Mouse (Mus musculus) E14TG2a.4 (cell line): ENCODE results near the gene Bcas3.

Source experiments
- H3K27me3 ChIP-seq: 2 replicates; pipeline ENCODE4 v1.6.1; 2014; ENCODE audit warnings: low read length, control low read depth; ENCODE audit not compliant: insufficient read depth
- H3K36me3 ChIP-seq: 2 replicates; pipeline ENCODE4 v1.6.1; 2014; ENCODE audit warnings: low read length, control low read depth; ENCODE audit not compliant: insufficient read depth
- H3K4me1 ChIP-seq: replicated peaks from 2 replicates; pipeline ENCODE4 v1.6.1; 2014; ENCODE audit warnings: low read depth, low read length, control low read depth
- H3K4me3 ChIP-seq: replicated peaks from 2 replicates; pipeline ENCODE4 v1.5.1; 2014; ENCODE audit warnings: mild to moderate bottlenecking, low read length
- H3K9me3 ChIP-seq: 2 replicates; pipeline ENCODE4 v1.6.1; 2014; ENCODE audit warnings: low read length, control low read depth
- CTCF ChIP-seq: conservative IDR thresholded peaks from 2 replicates; pipeline ENCODE4 v1.5.1; 2014; ENCODE audit warnings: low read length
- NANOG ChIP-seq: IDR thresholded peaks from 2 replicates; pipeline ENCODE4 v1.6.1; 2014; ENCODE audit warnings: borderline replicate concordance, low read length, mixed read lengths
- POU5F1 ChIP-seq: IDR thresholded peaks from 2 replicates; pipeline ENCODE4 v1.6.1; 2014; ENCODE audit warnings: low read length, borderline replicate concordance

Bcas3 gene

DNA sequence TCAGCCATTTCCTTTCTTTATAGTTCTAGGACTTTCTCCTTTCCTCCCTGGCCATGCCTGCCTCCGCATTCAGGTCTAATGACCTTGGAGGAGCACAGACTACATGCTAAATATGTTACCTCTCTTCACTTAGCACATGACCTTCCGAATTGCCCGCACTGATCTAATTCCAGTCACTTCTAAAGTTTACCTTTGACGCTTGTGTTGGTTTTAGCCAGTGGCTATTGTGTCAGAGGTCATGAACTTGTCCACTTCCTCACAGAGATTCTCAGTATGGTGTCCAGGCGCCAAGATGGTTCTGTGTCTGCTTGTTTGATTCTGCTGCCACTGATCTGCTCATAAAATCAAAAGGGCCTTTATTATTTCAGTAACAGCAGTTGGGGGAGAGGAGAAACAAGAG is 338.3 kb downstream of the Bcas3 start:
- Histone ChIP-seq H3K4me1 (peaks cover 15% of the 10 kb centered on the region), H3K4me3 (no peak overlapping the region), H3K9me3 (no peaks in the 10 kb centered on the region), H3K27me3 (no peaks in the 10 kb centered on the region), H3K36me3 (no peaks in the 10 kb centered on the region)
- TF ChIP-seq CTCF (no peak), NANOG (no peak), POU5F1 (no peak)

DNA sequence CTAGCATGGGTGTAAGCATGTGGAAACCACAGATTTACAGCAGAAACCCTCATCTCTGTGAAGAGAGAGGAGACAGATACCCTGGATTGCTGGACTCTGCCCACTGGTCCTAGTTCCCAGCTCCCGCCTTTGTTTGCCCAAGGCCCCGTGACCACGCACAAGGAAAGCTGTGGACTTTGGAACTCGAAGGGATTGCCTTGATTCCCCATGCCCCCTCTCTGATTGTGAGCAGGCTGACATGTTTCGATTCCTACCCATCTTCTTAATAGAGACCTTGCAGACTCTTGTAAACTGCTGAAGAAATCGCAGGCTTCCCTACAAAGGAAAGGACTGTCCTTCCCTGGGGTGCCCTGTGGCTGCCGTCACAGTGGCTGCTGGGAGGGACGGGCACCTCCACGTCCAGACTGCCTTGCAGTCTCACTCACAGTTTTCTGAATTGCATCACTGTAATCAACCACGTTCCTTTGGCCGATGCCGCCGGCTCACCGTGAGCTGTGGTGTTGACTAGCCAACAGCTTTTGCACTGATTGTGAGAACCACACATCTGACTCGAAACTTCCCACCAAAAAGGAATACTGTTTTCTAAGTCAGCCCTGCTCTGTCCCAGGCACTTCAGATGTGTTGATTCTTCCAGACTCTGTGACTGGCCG is 342.8 kb downstream of the Bcas3 start:
- no peaks in the 10 kb centered on the region for H3K36me3 ChIP-seq
- TF ChIP-seq NANOG (no peak), POU5F1 (no peak), CTCF (no peak)
- peaks cover 23% of the 10 kb centered on the region for H3K4me1 ChIP-seq
- H3K27me3 ChIP-seq: no peaks in the 10 kb centered on the region
- H3K4me3 ChIP-seq: no peak overlapping the region
- no peaks in the 10 kb centered on the region for H3K9me3 ChIP-seq

DNA sequence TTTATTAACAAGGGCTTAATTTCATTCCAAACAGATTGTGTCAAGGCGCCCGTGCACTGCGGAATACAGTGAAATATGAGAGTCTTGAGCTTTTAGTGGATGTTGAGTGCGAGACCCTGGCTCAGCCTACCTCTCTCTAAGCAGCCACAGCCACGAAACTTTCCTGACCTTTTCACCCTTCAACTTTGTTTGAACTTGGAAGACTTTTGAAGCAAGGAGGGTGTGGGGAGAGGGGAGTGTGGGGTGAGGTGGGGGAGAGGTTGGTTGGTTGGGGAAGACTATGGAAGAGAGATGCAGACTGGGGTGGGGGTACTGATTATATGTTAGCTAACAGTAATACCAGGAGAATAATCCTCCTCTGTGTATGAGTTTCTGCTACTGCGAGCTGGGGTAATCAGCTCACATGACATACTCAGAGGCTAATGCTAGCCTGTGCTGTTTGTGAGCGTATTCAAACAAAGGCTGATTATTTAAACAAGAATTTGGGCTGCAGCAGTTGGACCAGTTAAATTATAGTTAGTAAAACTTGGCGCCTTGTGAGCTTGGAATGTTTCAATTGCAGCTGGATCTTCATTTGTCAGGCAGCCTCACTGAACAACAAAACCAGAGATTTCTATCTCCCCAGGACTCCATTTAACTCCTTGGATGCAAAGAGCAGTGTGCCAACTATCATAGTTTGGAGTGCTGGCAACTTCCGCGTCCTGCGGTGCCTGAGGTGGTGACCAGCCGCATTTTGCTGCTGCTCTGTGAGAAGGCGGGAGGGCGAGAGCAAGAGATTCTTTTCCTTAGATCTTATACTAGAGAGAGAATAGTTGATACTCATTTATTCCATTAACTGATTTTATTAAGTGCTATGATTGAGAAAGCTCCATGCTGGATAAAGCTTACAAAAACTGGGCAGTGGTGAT is 343.8 kb downstream of the Bcas3 start:
- no peak for TF ChIP-seq POU5F1
- no peak for TF ChIP-seq NANOG
- no peak for TF ChIP-seq CTCF

DNA sequence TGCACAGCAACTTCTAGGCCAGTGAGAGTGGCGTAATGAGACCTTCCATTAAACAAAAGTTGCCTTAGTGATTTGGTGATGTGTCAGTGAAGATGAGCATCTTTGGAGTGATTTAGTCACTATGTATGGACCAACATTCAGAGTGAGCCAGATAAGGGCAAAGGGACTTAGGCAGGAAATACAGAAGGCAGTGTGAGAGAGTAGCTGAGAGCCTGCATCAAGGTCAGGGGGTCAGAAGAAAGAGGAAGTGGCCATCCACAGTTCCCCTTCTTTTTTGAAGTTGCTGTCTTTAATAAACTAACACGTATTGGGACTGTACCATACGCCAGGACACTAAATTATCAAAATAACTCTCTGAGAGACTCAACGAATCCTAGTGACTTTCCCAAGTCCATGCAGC is 344.5 kb downstream of the Bcas3 start:
- no peaks in the 10 kb centered on the region for H3K27me3 ChIP-seq
- H3K9me3 ChIP-seq: no peaks in the 10 kb centered on the region
- H3K4me1 ChIP-seq: peaks cover 22% of the 10 kb centered on the region
- TF ChIP-seq POU5F1 (no peak), CTCF (no peak), NANOG (no peak)
- no peaks in the 10 kb centered on the region for H3K36me3 ChIP-seq
- H3K4me3 ChIP-seq: no peak overlapping the region

More for the DNA sequence above, 343.8 kb downstream of the Bcas3 start:
- Histone ChIP-seq H3K9me3 (no peaks in the 10 kb centered on the region), H3K4me1 (peaks cover 23% of the 10 kb centered on the region), H3K36me3 (no peaks in the 10 kb centered on the region), H3K4me3 (no peak overlapping the region), H3K27me3 (no peaks in the 10 kb centered on the region)

DNA sequence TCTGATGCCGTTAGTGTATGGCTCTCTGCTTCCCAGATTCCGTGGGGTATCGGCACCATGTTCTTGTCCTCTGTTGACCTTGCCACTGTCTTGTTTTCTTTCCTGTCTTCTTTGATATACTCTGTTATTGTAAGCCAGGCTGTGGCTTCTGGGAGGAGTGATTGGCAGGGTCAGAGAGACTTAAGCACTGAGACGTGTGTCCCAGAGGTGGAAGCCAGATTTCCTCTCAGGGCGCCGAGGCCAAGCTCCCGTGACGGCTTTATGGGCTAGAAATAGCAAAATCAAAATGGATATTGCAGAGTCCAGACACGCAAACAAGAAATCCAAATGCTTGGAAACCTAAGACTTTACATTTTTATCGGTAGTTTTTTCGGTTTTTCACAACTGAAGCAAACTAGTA is 345.3 kb downstream of the Bcas3 start:
- Histone ChIP-seq H3K4me1 (peaks cover 16% of the 10 kb centered on the region), H3K36me3 (no peaks in the 10 kb centered on the region), H3K9me3 (no peaks in the 10 kb centered on the region), H3K4me3 (no peak overlapping the region), H3K27me3 (no peaks in the 10 kb centered on the region)
- TF ChIP-seq POU5F1 (no peak), NANOG (no peak), CTCF (no peak)

DNA sequence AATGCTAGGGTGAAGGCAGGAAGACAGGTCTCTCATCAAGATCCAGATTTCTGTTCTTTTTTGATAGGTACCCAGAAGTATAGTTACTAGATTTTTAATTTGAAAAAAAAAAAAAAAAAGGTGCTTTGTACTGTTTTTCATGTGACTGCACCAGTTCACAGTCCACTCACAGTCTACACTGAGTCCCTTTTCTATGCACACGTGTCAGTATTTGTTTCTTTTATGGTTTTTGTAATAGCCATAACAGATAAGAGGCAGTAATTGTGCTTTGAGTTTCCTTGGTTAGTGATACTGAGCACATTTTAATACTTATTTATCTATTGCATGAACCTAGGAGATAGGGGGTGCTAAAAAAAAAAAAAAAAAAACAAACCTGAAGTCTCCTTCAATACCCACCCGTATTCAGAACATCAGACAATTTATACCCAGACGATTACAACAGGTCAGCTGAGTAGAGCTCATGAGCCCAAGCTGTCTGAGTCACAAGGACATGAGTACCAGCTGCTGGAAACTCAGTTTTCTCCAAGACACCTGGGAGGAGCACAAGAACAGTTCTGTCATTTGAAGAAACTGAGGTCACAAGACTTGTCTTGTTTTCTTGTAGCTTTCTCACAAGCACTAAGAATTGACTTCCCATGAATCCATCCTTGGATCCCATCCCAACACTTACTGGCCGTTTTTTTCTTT is 351.2 kb downstream of the Bcas3 start:
- H3K27me3 ChIP-seq: no peaks in the 10 kb centered on the region; the same call in 1 of the 2 replicates

DNA sequence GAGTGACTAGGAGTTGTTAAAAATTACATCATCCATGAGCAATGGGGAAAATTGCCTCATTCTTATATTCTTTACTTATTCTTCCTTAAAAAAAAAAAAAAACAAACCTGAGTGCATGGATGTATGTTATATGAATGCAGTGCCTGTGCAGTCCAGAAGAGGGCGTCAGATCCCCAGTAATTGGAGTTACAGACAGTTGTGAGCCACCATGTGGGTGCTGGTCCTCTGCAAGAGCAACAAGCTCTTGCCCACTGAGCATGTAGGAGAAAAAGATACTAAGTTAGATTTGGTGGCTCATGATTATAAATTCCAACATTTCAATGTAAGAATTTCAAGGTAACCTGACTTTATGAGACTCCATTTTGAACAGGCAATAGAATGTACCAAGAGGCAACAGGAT is 353.7 kb downstream of the Bcas3 start:
- no peak for TF ChIP-seq NANOG
- TF ChIP-seq CTCF: peak; percentile 61
- TF ChIP-seq POU5F1: no peak
- H3K4me1 ChIP-seq: no peaks in the 10 kb centered on the region
- no peak overlapping the region for H3K4me3 ChIP-seq
- H3K27me3 ChIP-seq: peaks cover 4% of the 10 kb centered on the region; the same call in 1 of the 2 replicates
- no peaks in the 10 kb centered on the region for H3K36me3 ChIP-seq
- H3K9me3 ChIP-seq: no peaks in the 10 kb centered on the region

More for the DNA sequence above, 351.2 kb downstream of the Bcas3 start:
- no peaks in the 10 kb centered on the region for H3K4me1 ChIP-seq
- no peak overlapping the region for H3K4me3 ChIP-seq
- H3K36me3 ChIP-seq: no peaks in the 10 kb centered on the region
- TF ChIP-seq NANOG (no peak), CTCF (no peak), POU5F1 (no peak)
- H3K9me3 ChIP-seq: no peaks in the 10 kb centered on the region

DNA sequence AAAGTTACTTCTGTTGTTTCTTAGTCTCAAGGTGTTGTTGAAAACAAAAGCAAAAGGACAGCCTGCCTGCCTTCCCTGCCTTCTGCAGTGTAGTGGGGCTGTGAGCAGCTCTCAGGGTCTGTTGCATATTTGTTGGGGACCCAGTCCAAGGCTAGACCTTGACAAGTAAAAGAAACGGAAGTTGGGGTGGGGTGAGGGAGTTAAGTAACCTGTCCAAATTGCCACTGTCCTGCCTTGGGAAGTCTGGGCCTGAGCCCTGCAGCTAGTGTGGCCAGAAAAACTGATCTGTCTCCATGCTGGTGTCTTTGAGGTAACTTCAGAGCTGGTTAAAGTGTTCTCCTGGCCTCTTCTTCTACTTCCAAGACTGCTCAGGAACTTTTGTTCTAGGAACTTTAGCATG is 354.5 kb downstream of the Bcas3 start:
- Histone ChIP-seq H3K9me3 (no peaks in the 10 kb centered on the region), H3K27me3 (peaks cover 7% of the 10 kb centered on the region; the same call in 1 of the 2 replicates), H3K4me3 (no peak overlapping the region), H3K36me3 (no peaks in the 10 kb centered on the region), H3K4me1 (no peaks in the 10 kb centered on the region; the same call in 1 of the 2 replicates)
- TF ChIP-seq CTCF (no peak), POU5F1 (no peak), NANOG (no peak)
